ENCODE assay signal across 7 mouse cellular contexts in the genomic region with DNA sequence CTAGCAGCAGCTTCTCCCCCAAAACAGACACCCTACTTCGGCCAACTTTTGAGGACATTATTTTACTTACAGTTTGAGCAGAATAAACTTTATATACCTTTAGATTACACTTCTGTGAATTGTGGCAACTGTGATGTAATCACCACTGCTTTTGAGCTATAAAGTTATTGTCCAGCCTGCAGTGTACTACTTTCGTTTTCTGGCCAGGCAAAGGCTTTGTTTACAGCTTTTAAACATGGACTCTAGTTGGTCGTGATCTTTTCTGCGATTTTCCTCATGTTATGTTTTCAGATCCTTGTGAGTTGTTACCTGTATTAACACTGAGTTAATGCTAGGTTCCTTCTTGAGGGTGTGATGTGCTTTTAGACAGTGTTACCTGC.
A peak's percentile ranks its signal among the peaks of the same experiment; 100 is the strongest.
DNase-seq lines count a peak whose midpoint lies in the region; ATAC-seq and TF ChIP-seq lines count a peak whose summit lies in the region.

No protein-coding gene starts in this region.

- H3K9me3 ChIP-seq in forebrain, embryonic 13.5 days (replicated peaks): no peaks in the 10 kb centered on the region
- H3K9me3 ChIP-seq in liver, embryonic 13.5 days (replicated peaks): no peaks in the 10 kb centered on the region
- no peaks in the 10 kb centered on the region for H3K9me3 ChIP-seq in stomach, embryonic 15.5 days

- H3K36me3 ChIP-seq in thymus, adult 2 months (ENCODE audit: control insufficient read depth, insufficient read depth, low read length): no peaks in the 10 kb centered on the region
- H3K36me3 ChIP-seq in forebrain, embryonic 13.5 days (ENCODE audit: poor library complexity, severe bottlenecking): no peaks in the 10 kb centered on the region
- no peaks in the 10 kb centered on the region for H3K36me3 ChIP-seq in liver, embryonic 13.5 days
- H3K36me3 ChIP-seq in stomach, embryonic 15.5 days: no peaks in the 10 kb centered on the region

- peak overlapping the region; percentile 7 for H3K27ac ChIP-seq in thymus, adult 2 months (ENCODE audit: control insufficient read depth, insufficient read depth, low read length)
- H3K27ac ChIP-seq in forebrain, embryonic 13.5 days: peak overlapping the region; percentile 91; the same call in 1 of the 2 replicates
- peak overlapping the region; percentile 53 for H3K27ac ChIP-seq in liver, embryonic 13.5 days
- H3K27ac ChIP-seq in stomach, embryonic 15.5 days: peak overlapping the region; percentile 98

- peak overlapping the region; percentile 69 for H3K4me2 ChIP-seq in forebrain, embryonic 13.5 days
- H3K4me2 ChIP-seq in liver, embryonic 13.5 days: peak overlapping the region; percentile 84
- H3K4me2 ChIP-seq in stomach, embryonic 15.5 days: peak overlapping the region; percentile 73

- WGBS in thymus, adult 2 months: 7% methylated on average over 4 of the region's 4 CpGs
- WGBS in forebrain, embryonic 13.5 days: 44% methylated on average over 4 of the region's 4 CpGs
- 25% methylated on average over 4 of the region's 4 CpGs for WGBS in liver, embryonic 13.5 days (ENCODE audit: insufficient replicate concordance)
- WGBS in stomach, embryonic 15.5 days: 31% methylated on average over 4 of the region's 4 CpGs

- no peaks in the 10 kb centered on the region for H3K27me3 ChIP-seq in thymus, adult 2 months (ENCODE audit: control insufficient read depth, insufficient read depth, low read length)
- 0 out of 2 replicates have a peak, but pooled peaks cover 3% of the 10 kb centered on the region for H3K27me3 ChIP-seq in forebrain, embryonic 13.5 days
- peaks cover 7% of the 10 kb centered on the region for H3K27me3 ChIP-seq in liver, embryonic 13.5 days
- H3K27me3 ChIP-seq in stomach, embryonic 15.5 days (replicated peaks): no peaks in the 10 kb centered on the region

- no peak for DNase-seq in thymus, adult 2 months
- DNase-seq in thymus, postnatal 4 days: no peak
- DNase-seq in liver, embryonic 13.5 days: no peak
- no peak for DNase-seq in spleen, adult 12 weeks (ENCODE audit: low spot score)
- no peak for DNase-seq in right cerebral cortex, postnatal 36 days (ENCODE audit: low spot score in 2 of 2)

- peak overlapping the region; percentile 98 for H3K4me3 ChIP-seq in thymus, adult 2 months (ENCODE audit: control insufficient read depth, insufficient read depth, low read length)
- H3K4me3 ChIP-seq in forebrain, embryonic 13.5 days: peak overlapping the region; percentile 64
- peak overlapping the region; percentile 71 for H3K4me3 ChIP-seq in liver, embryonic 13.5 days (replicated peaks)
- H3K4me3 ChIP-seq in stomach, embryonic 15.5 days (replicated peaks): peak overlapping the region; percentile 74

- TF ChIP-seq CTCF in thymus, adult 2 months (IDR thresholded peaks at IDR 0.05; ENCODE audit: borderline replicate concordance, control insufficient read depth, extremely low read depth, insufficient read depth, low read length, poor library complexity): no peak

- peaks cover 3% of the 10 kb centered on the region; the same call in 1 of the 2 replicates for H3K4me1 ChIP-seq in thymus, adult 2 months (replicated peaks; ENCODE audit: control insufficient read depth, insufficient read depth, low read length)
- peaks cover 4% of the 10 kb centered on the region; the same call in 1 of the 2 replicates for H3K4me1 ChIP-seq in forebrain, embryonic 13.5 days
- H3K4me1 ChIP-seq in liver, embryonic 13.5 days (replicated peaks): peaks cover 15% of the 10 kb centered on the region
- no peaks in the 10 kb centered on the region for H3K4me1 ChIP-seq in stomach, embryonic 15.5 days

- H3K9ac ChIP-seq in forebrain, embryonic 13.5 days: peak overlapping the region; percentile 89
- H3K9ac ChIP-seq in liver, embryonic 13.5 days: peak overlapping the region; percentile 75
- peak overlapping the region; percentile 92 for H3K9ac ChIP-seq in stomach, embryonic 15.5 days

- no peak for TF ChIP-seq POLR2A in thymus, adult 2 months (IDR thresholded peaks at IDR 0.05; ENCODE audit: control insufficient read depth, extremely low read depth, insufficient read depth, low read length, poor library complexity)

- ATAC-seq in forebrain, embryonic 13.5 days: no peak
- no peak for ATAC-seq in liver, embryonic 13.5 days (ENCODE audit: low read depth)
- 0 out of 2 replicates have a peak, but pooled peaks have one; percentile 8 for ATAC-seq in stomach, embryonic 15.5 days (ENCODE audit: insufficient read depth, low FRiP score, low read depth)

Comparison
In these comparisons a context has a peak if more than half of its experiments do, and no peak if none do; other contexts are left out.
1. H3K27ac ChIP-seq: peak in every context shown above with its lines; median percentile 98 in stomach, embryonic 15.5 days; 91 in forebrain, embryonic 13.5 days; 53 in liver, embryonic 13.5 days; 7 in thymus, adult 2 months.